Mouse (Mus musculus) limb, embryonic 15.5 days (tissue): ENCODE data around the gene Cd244a. TPM values are rescaled to one million over a fixed set of nuclear protein-coding genes. Genes with fewer than 3 reads are reported as not detected.

Experiments
- microRNA-seq: library from miRNA; unstranded; fragments of <30 nt; microRNA quantifications from one replicate; pipeline ENCODE4, GENCODE M21; 2016
- polyA plus RNA-seq: library from polyadenylated mRNA; unstranded; fragments of >200 nt; fragmentation: Nextera tagmentation; extraction: Ambion mirVana; gene quantifications from 2 replicates; pipeline ENCODE4 v1.2.1, GENCODE M21; 2015

Gene Cd244a
- polyA plus RNA-seq, 1 experiment from 2014 or later = 0.08 TPM

Small RNAs within 50 kb of the gene (microRNA-seq; reads per million reads assigned to microRNA genes)
- not detected for gene Mir7683

Other genes with a start within 250 kb of the Cd244a start
- gene Dedd, start 230.0 kb upstream of the Cd244a start, polyA plus RNA-seq = 52.2 and 56.9 TPM in 2 replicates
- gene Nit1, start 213.5 kb upstream of the Cd244a start, polyA plus RNA-seq = 38.8 and 38.9 TPM in 2 replicates
- 93.0 and 95.1 TPM in 2 replicates for gene Pfdn2, start 213.5 kb upstream of the Cd244a start, polyA plus RNA-seq
- gene Klhdc9, start 198.4 kb upstream of the Cd244a start, polyA plus RNA-seq = 1.5 TPM in 2 replicates
- 56.3 and 61.5 TPM in 2 replicates for gene Nectin4, start 189.1 kb upstream of the Cd244a start, polyA plus RNA-seq
- 2.9 and 3.2 TPM in 2 replicates for gene Arhgap30, start 170.2 kb upstream of the Cd244a start, polyA plus RNA-seq
- 71.1 and 75.8 TPM in 2 replicates for gene Usf1, start 147.9 kb upstream of the Cd244a start, polyA plus RNA-seq
- gene Tstd1, start 140.3 kb upstream of the Cd244a start, polyA plus RNA-seq = 5.2 and 8.5 TPM in 2 replicates
- gene F11r, start 121.7 kb upstream of the Cd244a start, polyA plus RNA-seq = 68.3 and 70.6 TPM in 2 replicates
- 17.3 and 21.1 TPM in 2 replicates for gene Alyref2, start 55.7 kb upstream of the Cd244a start, polyA plus RNA-seq
- not detected in 2 replicates for gene Itln1, start 23.9 kb upstream of the Cd244a start, polyA plus RNA-seq
- gene Ly9, start 48.2 kb downstream of the Cd244a start, polyA plus RNA-seq = 0.73 TPM in 2 replicates
- 0.13 and 0.20 TPM in 2 replicates for gene Slamf7, start 93.8 kb downstream of the Cd244a start, polyA plus RNA-seq
- gene Cd48, start 122.8 kb downstream of the Cd244a start, polyA plus RNA-seq = 4.8 and 5.2 TPM in 2 replicates
- 0.07 and 0.19 TPM in 2 replicates for gene Slamf1, start 207.9 kb downstream of the Cd244a start, polyA plus RNA-seq